8 mouse cellular contexts compared by ENCODE assay signal in the genomic region with DNA sequence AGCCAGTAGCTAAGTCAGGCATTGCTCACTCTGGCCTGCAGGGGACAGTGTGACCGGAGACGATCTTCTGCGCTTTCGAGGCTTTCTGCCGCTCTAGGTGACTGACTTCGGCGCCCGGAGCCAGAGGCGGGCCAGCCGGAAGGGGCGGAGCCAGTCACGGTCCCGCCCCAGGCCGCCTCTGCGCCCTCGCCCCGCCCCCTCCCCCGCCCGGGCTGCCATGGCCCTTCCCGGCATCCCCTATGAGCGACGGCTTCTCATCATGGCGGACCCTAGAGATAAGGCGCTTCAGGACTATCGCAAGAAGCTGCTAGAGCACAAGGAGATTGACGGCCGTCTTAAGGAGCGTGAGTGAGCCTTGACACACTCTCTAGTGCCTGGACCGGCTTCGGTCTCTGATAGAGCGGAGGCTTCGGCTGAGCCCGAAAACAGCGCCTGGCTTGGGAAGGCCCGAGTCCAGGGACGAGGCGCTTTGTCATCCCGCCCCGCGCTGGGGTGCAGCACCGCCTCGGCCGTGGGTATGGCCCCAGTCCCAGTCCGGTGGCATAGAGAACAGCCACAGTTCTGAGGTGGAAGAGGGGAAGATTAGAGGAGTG. TPM values are rescaled to one million over a fixed set of nuclear protein-coding genes. Genes with fewer than 3 reads are reported as not detected.
DNase-seq lines count a peak whose midpoint lies in the region; ATAC-seq lines count a peak whose summit lies in the region.

A gene (plus strand): TSS at position 200 of the 593 bp plus-strand sequence.

- under 1% methylated on average over 44 of the region's 44 CpGs for WGBS in hindbrain, embryonic 13.5 days

- H3K9ac ChIP-seq in hindbrain, embryonic 13.5 days = peak within 1 kb of the TSS; percentile 92

- peak; percentile 94 for DNase-seq in NIH3T3 (ENCODE audit: low read depth)
- DNase-seq in cerebellum, postnatal 10 days = peak; percentile 96
- DNase-seq in frontal cortex, postnatal 14 days (ENCODE audit: low spot score in 2 of 2) = peak; percentile 84 to 85
- peak; percentile 72 to 74 for DNase-seq in layer of hippocampus, postnatal 25 days (ENCODE audit: extremely low spot score in 1 of 2, low spot score in 1 of 2)
- DNase-seq in lung, postnatal 25 days (ENCODE audit: low spot score) = peak; percentile 94
- peak; percentile 97 for DNase-seq in retina, embryonic 14.5 days (ENCODE audit: low spot score)
- DNase-seq in thymus, postnatal 4 days = peak; percentile 93

- H3K4me1 ChIP-seq in hindbrain, embryonic 13.5 days (replicated peaks) = peaks cover 16% of the 10 kb centered on the region

- peak; percentile 97 for ATAC-seq in hindbrain, embryonic 13.5 days (ENCODE audit: low FRiP score)

- peak within 1 kb of the TSS; percentile 92 for H3K27ac ChIP-seq in hindbrain, embryonic 13.5 days

- H3K9me3 ChIP-seq in hindbrain, embryonic 13.5 days = no peaks in the 10 kb centered on the region

- H3K4me2 ChIP-seq in hindbrain, embryonic 13.5 days = peak within 1 kb of the TSS; percentile 73

- peaks cover 25% of the 10 kb centered on the region for H3K36me3 ChIP-seq in hindbrain, embryonic 13.5 days

- H3K27me3 ChIP-seq in hindbrain, embryonic 13.5 days = no peaks in the 10 kb centered on the region

- H3K4me3 ChIP-seq in hindbrain, embryonic 13.5 days = peak within 1 kb of the TSS; percentile 89

RNA-seq across cellular contexts. Expression of the gene that starts here (rescaled TPM):
- 171 and 178 TPM in 2 replicates for polyA plus RNA-seq in hindbrain, embryonic 13.5 days (2015; fragmentation: Nextera tagmentation; extraction: Ambion mirVana)
- 10 to 100 TPM; 94.3 to 95.2 TPM for total RNA-seq in layer of hippocampus, postnatal 25 days (2021)

Comparison
In these comparisons a context has a peak if more than half of its experiments do, and no peak if none do; other contexts are left out.
1. Peak in every context shown above with its lines: DNase-seq, ATAC-seq, H3K4me3 ChIP-seq and H3K27ac ChIP-seq.